Mouse (Mus musculus) frontal cortex, postnatal 10 days (tissue): ENCODE measurements around the gene Cldn6.

Source experiments
- DNase-seq, 2 experiments: peaks; one replicate each; pipeline ENCODE4 v3.0.0; 2022; ENCODE audit warnings: low spot score in 2 of 2, mixed read lengths in 1 of 2

Cldn6 gene

DNA sequence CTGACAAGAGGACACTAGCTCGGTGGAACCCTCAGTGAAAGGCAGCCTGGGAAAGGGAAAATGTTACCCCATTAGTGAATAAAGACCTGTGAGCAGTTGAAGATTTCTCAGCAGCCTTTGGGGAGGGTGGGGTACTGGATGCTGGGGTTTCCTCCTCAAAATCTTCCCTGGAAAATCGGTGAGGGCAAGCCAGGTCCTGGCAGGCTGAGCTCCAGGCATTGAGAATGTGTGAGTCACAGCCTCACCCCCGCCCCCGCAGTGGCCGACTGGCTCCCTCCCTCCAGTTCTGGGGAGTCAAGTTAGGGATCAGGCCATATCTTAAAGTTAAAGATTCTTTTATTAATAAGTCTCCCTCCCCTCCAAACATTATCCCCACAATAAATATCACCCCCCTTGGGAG, 3.9 kb upstream of the Cldn6 start:
- DNase-seq: no peak

DNA sequence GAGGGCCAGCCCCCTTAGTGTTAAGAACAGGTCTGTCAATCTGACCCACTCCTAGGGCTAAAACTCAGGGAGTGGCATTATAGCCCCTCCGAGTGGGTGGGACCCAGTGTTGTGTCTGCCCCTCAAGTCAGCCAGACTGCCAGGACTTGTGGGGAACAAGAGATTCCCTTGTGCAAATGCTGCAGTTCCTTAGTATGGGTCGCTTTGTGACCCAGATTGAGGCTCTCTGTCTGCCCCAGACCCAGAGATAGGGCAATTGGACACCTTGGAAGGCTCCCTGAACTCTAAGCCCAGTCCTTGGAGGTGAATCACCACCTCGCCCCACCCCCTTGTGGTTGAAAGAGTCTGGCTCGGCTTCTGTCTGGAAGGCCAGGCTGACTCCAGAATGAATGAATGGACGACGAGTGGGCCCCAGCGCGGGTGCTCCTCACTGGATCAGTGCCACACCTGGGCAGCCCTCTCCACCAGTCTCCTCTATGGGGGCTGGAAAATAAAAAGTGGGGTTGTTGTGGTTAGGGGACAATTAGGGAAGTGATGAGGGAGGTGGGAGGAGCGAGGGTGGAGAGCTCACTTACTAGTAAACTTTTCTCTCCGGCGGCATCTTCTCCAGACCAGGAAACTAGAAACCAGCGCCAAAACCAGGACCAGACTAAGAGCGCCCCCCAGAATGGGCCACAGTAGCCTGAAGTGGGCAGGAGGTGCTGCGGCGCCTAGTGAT, 3.3 kb upstream of the Cldn6 start:
- DNase-seq: no peak

GRCm38 (mm10) chr17:23676473-23677031, 2.5 kb upstream of the Cldn6 start:
- no peak for DNase-seq

GRCm38 (mm10) chr17:23677236-23677679, 1.8 kb upstream of the Cldn6 start, which contains the start of gene Tnfrsf12a:
Gene Tnfrsf12a, minus strand, starts transcription at chr17:23677468.
- peak; percentile 65 to 76 for DNase-seq

DNA sequence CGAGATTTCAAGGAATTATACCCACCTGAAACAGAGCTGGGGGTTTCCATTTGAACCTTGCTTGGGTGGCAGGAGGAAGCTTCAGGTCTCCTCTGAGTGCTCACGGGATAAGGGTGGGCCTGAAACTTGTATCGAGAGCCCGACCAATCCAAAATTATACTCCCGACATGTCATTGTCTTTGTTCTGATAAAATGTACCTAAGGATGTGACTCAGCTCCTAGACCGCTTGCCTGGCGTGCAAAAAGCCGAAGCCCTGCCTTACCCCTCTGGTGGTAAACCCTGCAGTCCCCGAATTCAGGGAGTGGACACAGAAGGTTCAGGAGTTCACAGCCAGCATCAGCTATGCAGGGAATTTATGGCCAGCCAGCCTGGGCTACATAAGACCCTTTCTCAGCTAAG, 1.3 kb downstream of the Cldn6 start:
- DNase-seq: no peak

DNA sequence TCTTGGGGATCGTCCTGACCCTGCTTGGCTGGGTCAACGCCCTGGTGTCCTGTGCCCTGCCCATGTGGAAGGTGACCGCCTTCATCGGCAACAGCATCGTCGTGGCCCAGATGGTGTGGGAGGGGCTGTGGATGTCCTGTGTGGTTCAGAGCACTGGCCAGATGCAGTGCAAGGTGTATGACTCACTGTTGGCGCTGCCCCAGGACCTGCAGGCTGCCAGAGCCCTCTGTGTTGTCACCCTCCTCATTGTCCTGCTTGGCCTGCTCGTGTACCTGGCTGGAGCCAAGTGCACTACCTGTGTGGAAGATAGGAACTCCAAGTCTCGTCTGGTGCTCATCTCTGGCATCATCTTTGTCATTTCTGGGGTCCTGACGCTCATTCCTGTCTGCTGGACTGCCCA, 2.0 kb downstream of the Cldn6 start:
- DNase-seq: no peak

GRCm38 (mm10) chr17:23682092-23682491, 3.0 kb downstream of the Cldn6 start:
- DNase-seq: no peak

GRCm38 (mm10) chr17:23682530-23682929, 3.5 kb downstream of the Cldn6 start:
- no peak for DNase-seq

DNA sequence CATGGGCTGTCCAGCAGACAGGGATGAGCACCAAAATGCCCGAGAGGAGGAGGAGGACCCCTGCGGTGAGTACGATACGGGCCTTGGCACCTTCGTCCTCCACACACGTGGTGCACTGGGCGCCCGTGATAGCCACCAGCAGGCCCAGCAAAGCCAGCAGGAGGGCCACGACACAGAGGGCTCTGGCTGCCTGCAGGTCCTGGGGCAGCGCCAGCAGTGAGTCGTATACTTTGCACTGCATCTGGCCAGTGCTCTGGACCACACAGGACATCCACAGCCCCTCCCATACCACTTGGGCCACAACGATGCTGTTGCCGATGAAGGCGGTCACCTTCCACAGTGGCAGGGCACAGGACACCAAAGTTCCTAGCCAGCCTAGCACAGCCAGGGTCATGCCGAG, 4.2 kb downstream of the Cldn6 start:
- no peak for DNase-seq

GRCm38 (mm10) chr17:23683856-23684672, 5.0 kb downstream of the Cldn6 start, which contains the start of gene Cldn9:
Gene Cldn9, minus strand, starts transcription at chr17:23684026.
- no peak for DNase-seq

GRCm38 (mm10) chr17:23694491-23694890, 15.4 kb downstream of the Cldn6 start:
- DNase-seq: no peak

GRCm38 (mm10) chr17:23695801-23696200, 16.8 kb downstream of the Cldn6 start:
- no peak for DNase-seq

- peak in 1 of 2 experiments; percentile 39 for DNase-seq
Observed at GRCm38 (mm10) chr17:23699131-23700077, 20.4 kb downstream of the Cldn6 start.

DNA sequence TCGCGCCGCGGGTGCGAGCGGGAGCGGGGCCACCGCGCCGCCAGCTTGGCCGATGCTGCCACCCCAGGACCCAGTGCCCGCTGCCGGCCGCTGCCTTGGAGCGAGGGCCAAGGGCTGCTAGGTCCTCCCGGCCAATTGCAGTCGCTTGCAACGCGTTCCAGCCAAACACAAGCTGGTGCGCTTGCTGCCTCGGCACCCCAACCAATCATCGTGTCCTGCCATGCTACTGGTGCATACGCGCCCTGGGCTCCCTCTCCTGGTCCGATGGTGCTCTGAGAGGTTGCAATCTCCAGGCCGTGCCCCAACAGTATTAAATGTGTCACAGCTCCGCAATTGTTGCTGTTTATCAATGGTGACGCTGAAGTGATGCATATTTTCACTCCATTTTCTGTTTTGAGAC, 21.0 kb downstream of the Cldn6 start:
- peak; percentile 85 to 90 for DNase-seq

GRCm38 (mm10) chr17:23703301-23703700, 24.3 kb downstream of the Cldn6 start:
- DNase-seq: no peak

GRCm38 (mm10) chr17:23704741-23705140, 25.7 kb downstream of the Cldn6 start:
- no peak for DNase-seq

GRCm38 (mm10) chr17:23705525-23706104, 26.6 kb downstream of the Cldn6 start:
- no peak for DNase-seq

- peak; percentile 54 to 71 for DNase-seq
Observed at GRCm38 (mm10) chr17:23706212-23706611, 27.2 kb downstream of the Cldn6 start.

DNA sequence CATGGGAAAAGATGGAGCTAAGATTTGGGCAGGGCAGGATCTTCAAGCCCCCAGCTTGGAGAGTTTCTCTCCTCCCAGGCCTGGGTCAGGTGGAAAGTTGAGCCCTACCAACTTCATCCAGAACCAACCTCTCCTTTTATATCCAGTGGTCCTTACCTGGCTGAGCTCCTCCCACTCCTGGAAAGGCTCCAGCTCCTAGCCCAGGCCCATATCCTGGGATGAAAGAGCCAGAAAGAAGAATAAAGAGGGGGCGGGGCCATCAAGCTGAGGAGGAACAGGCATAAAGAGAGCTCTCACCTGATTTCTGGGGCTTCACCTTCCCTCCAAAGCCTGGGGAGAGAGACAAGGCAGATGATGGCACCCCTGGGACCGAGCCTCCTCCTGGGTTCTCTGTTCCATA, 38.0 kb downstream of the Cldn6 start:
- no peak for DNase-seq

GRCm38 (mm10) chr17:23719455-23719854, 40.4 kb downstream of the Cldn6 start:
- no peak for DNase-seq

GRCm38 (mm10) chr17:23721886-23722285, 42.8 kb downstream of the Cldn6 start:
- no peak for DNase-seq
